Mouse (Mus musculus): ENCODE measurements around the gene Tarbp1. TPM values are rescaled to one million over a fixed set of nuclear protein-coding genes. Genes with fewer than 3 reads are reported as not detected.
"Not testable (repeated sequence)": the region's sequence is repeated elsewhere in the genome, so short reads cannot be mapped to it uniquely, and the experiment has no call there.

The Tarbp1 gene
- polyA plus RNA-seq, 1 experiment from 2014 or later: 2.3 TPM

- no peak overlapping the region for H3K4me3 ChIP-seq
- H3K4me1 ChIP-seq: peaks cover 11% of the 10 kb centered on the region
- no peak for ATAC-seq (ENCODE audit: low FRiP score, low read depth)
- H3K9me3 ChIP-seq: no peaks in the 10 kb centered on the region
- no peak overlapping the region for H3K9ac ChIP-seq
- 80% methylated on average over 1 of the region's 1 CpGs for whole genome bisulfite sequencing
- no peaks in the 10 kb centered on the region for H3K27me3 ChIP-seq (replicated peaks)
- no peak overlapping the region for H3K4me2 ChIP-seq (replicated peaks)
- H3K36me3 ChIP-seq: peaks cover 41% of the 10 kb centered on the region
- no peak overlapping the region for H3K27ac ChIP-seq
Measured at GRCm38 (mm10) chr8:126424946-126425345, 49.9 kb downstream of the Tarbp1 start.

- Histone ChIP-seq H3K27me3 (replicated peaks) (no peaks in the 10 kb centered on the region), H3K36me3 (peaks cover 34% of the 10 kb centered on the region), H3K9me3 (no peaks in the 10 kb centered on the region), H3K4me2 (replicated peaks) (no peak overlapping the region), H3K9ac (no peak overlapping the region), H3K4me3 (no peak overlapping the region), H3K4me1 (peaks cover 11% of the 10 kb centered on the region), H3K27ac (no peak overlapping the region)
- no peak for ATAC-seq (ENCODE audit: low FRiP score, low read depth)
- 89% methylated on average over 4 of the region's 4 CpGs for WGBS
Measured at GRCm38 (mm10) chr8:126424163-126424562, 50.7 kb downstream of the Tarbp1 start.

GRCm38 (mm10) chr8:126422920-126423300 is 52.0 kb downstream of the Tarbp1 start:
- Histone ChIP-seq H3K36me3 (peaks cover 22% of the 10 kb centered on the region), H3K9ac (peak overlapping the region; percentile 86), H3K4me1 (peaks cover 11% of the 10 kb centered on the region), H3K27me3 (replicated peaks) (no peaks in the 10 kb centered on the region), H3K4me3 (peak overlapping the region; percentile 86), H3K9me3 (no peaks in the 10 kb centered on the region), H3K27ac (no peak overlapping the region), H3K4me2 (replicated peaks) (peak overlapping the region; percentile 76)
- WGBS: 10% methylated on average over 9 of the region's 9 CpGs
- ATAC-seq (ENCODE audit: low FRiP score, low read depth): peak; percentile 65

GRCm38 (mm10) chr8:126422174-126422919 is 52.5 kb downstream of the Tarbp1 start, which contains the start of gene Coa6:
Coa6 (plus strand) TSS chr8:126422515.
- under 1% methylated on average over 61 of the region's 61 CpGs for WGBS
- Histone ChIP-seq H3K9me3 (no peaks in the 10 kb centered on the region), H3K36me3 (peaks cover 16% of the 10 kb centered on the region), H3K9ac (peak within 1 kb of the TSS; percentile 86), H3K4me3 (peak within 1 kb of the TSS; percentile 86), H3K27ac (peak within 1 kb of the TSS; percentile 27; the same call in 1 of the 2 replicates), H3K4me2 (replicated peaks) (peak within 1 kb of the TSS; percentile 76), H3K27me3 (replicated peaks) (no peaks in the 10 kb centered on the region), H3K4me1 (peaks cover 11% of the 10 kb centered on the region)
- peak; percentile 98 for ATAC-seq (ENCODE audit: low FRiP score, low read depth)

- Histone ChIP-seq H3K9ac (no peak overlapping the region), H3K4me3 (no peak overlapping the region), H3K36me3 (peaks cover 2% of the 10 kb centered on the region), H3K4me1 (peaks cover 11% of the 10 kb centered on the region), H3K4me2 (replicated peaks) (no peak overlapping the region), H3K27me3 (replicated peaks) (no peaks in the 10 kb centered on the region), H3K9me3 (no peaks in the 10 kb centered on the region), H3K27ac (no peak overlapping the region)
- 85% methylated on average over 3 of the region's 3 CpGs for WGBS
- ATAC-seq (ENCODE audit: low FRiP score, low read depth): no peak
Measured at GRCm38 (mm10) chr8:126420834-126421233, 54.0 kb downstream of the Tarbp1 start.

GRCm38 (mm10) chr8:126405030-126405429 is 69.8 kb downstream of the Tarbp1 start:
- Histone ChIP-seq H3K4me1 (no peaks in the 10 kb centered on the region), H3K27ac (no peak overlapping the region), H3K27me3 (replicated peaks) (no peaks in the 10 kb centered on the region), H3K9ac (no peak overlapping the region), H3K4me3 (no peak overlapping the region), H3K4me2 (replicated peaks) (no peak overlapping the region), H3K36me3 (no peaks in the 10 kb centered on the region), H3K9me3 (no peaks in the 10 kb centered on the region)
- 81% methylated on average over 4 of the region's 4 CpGs for WGBS
- ATAC-seq (ENCODE audit: low FRiP score, low read depth): no peak

GRCm38 (mm10) chr8:126404550-126404949 is 70.3 kb downstream of the Tarbp1 start:
- not testable (repeated sequence) for ATAC-seq (ENCODE audit: low FRiP score, low read depth); H3K4me3 ChIP-seq; H3K4me2 ChIP-seq (replicated peaks); H3K9me3 ChIP-seq; H3K27ac ChIP-seq; H3K4me1 ChIP-seq; H3K36me3 ChIP-seq; H3K9ac ChIP-seq; H3K27me3 ChIP-seq (replicated peaks)

GRCm38 (mm10) chr8:126398349-126398748 is 76.5 kb downstream of the Tarbp1 start:
- Histone ChIP-seq H3K4me1 (peaks cover 5% of the 10 kb centered on the region; the same call in 1 of the 2 replicates), H3K27me3 (replicated peaks) (no peaks in the 10 kb centered on the region), H3K9me3 (no peaks in the 10 kb centered on the region), H3K9ac (no peak overlapping the region), H3K27ac (no peak overlapping the region), H3K36me3 (no peaks in the 10 kb centered on the region), H3K4me3 (no peak overlapping the region), H3K4me2 (replicated peaks) (no peak overlapping the region)
- 66% methylated on average over 3 of the region's 3 CpGs for WGBS
- ATAC-seq (ENCODE audit: low FRiP score, low read depth): no peak

GRCm38 (mm10) chr8:126395917-126396316 is 78.9 kb downstream of the Tarbp1 start:
- Histone ChIP-seq H3K4me3 (no peak overlapping the region), H3K9me3 (no peaks in the 10 kb centered on the region), H3K27me3 (replicated peaks) (no peaks in the 10 kb centered on the region), H3K9ac (no peak overlapping the region), H3K4me2 (replicated peaks) (no peak overlapping the region), H3K4me1 (peaks cover 5% of the 10 kb centered on the region; the same call in 1 of the 2 replicates), H3K36me3 (no peaks in the 10 kb centered on the region), H3K27ac (no peak overlapping the region)
- no peak for ATAC-seq (ENCODE audit: low FRiP score, low read depth)
- WGBS: 52% methylated on average over 5 of the region's 5 CpGs

- Histone ChIP-seq H3K27ac (no peak overlapping the region), H3K9me3 (no peaks in the 10 kb centered on the region)
- WGBS: 70% methylated on average over 9 of the region's 9 CpGs
Measured at GRCm38 (mm10) chr8:126395386-126395785, 79.5 kb downstream of the Tarbp1 start.

GRCm38 (mm10) chr8:126391541-126391940 is 83.3 kb downstream of the Tarbp1 start:
- H3K9me3 ChIP-seq: no peaks in the 10 kb centered on the region
- WGBS: 78% methylated on average over 2 of the region's 2 CpGs
- ATAC-seq (ENCODE audit: low FRiP score, low read depth): no peak
- H3K4me1 ChIP-seq: peaks cover 5% of the 10 kb centered on the region; the same call in 1 of the 2 replicates
- H3K4me3 ChIP-seq: no peak overlapping the region
- H3K27me3 ChIP-seq (replicated peaks): no peaks in the 10 kb centered on the region
- H3K36me3 ChIP-seq: no peaks in the 10 kb centered on the region
- no peak overlapping the region for H3K4me2 ChIP-seq (replicated peaks)
- no peak overlapping the region for H3K27ac ChIP-seq
- no peak overlapping the region for H3K9ac ChIP-seq

More at GRCm38 (mm10) chr8:126395386-126395785, 79.5 kb downstream of the Tarbp1 start:
- no peaks in the 10 kb centered on the region for H3K27me3 ChIP-seq (replicated peaks)
- no peak overlapping the region for H3K4me2 ChIP-seq (replicated peaks)
- ATAC-seq (ENCODE audit: low FRiP score, low read depth): no peak
- H3K4me1 ChIP-seq: peaks cover 5% of the 10 kb centered on the region; the same call in 1 of the 2 replicates
- H3K9ac ChIP-seq: no peak overlapping the region
- H3K4me3 ChIP-seq: no peak overlapping the region
- no peaks in the 10 kb centered on the region for H3K36me3 ChIP-seq

- no peak overlapping the region for H3K27ac ChIP-seq
- H3K4me1 ChIP-seq: no peaks in the 10 kb centered on the region
- H3K36me3 ChIP-seq: no peaks in the 10 kb centered on the region
- ATAC-seq (ENCODE audit: low FRiP score, low read depth): no peak
- no peak overlapping the region for H3K4me3 ChIP-seq
- H3K27me3 ChIP-seq (replicated peaks): no peaks in the 10 kb centered on the region
- H3K9me3 ChIP-seq: no peaks in the 10 kb centered on the region
- no peak overlapping the region for H3K4me2 ChIP-seq (replicated peaks)
- no peak overlapping the region for H3K9ac ChIP-seq
- 87% methylated on average over 4 of the region's 4 CpGs for WGBS
Measured at GRCm38 (mm10) chr8:126387566-126387965, 87.3 kb downstream of the Tarbp1 start.

- Histone ChIP-seq H3K36me3 (no peaks in the 10 kb centered on the region), H3K27me3 (replicated peaks) (no peaks in the 10 kb centered on the region), H3K4me3 (no peak overlapping the region), H3K9ac (no peak overlapping the region), H3K4me2 (replicated peaks) (no peak overlapping the region), H3K9me3 (no peaks in the 10 kb centered on the region), H3K27ac (no peak overlapping the region), H3K4me1 (no peaks in the 10 kb centered on the region)
- WGBS: 68% methylated on average over 5 of the region's 5 CpGs
- no peak for ATAC-seq (ENCODE audit: low FRiP score, low read depth)
Measured at GRCm38 (mm10) chr8:126382749-126383148, 92.1 kb downstream of the Tarbp1 start.
